Mouse (Mus musculus) intestine, postnatal 0 days (tissue): ENCODE measurements around the gene Ggnbp2. TPM values are rescaled to one million over a fixed set of nuclear protein-coding genes. Genes with fewer than 3 reads are reported as not detected.

Experiments used
- ATAC-seq: fragments of 200-750 bp; cut with Nextera tagmentation; 2 replicates; pipeline ENCODE4 v1.8.0; 2017; ENCODE audit warnings: mild to moderate bottlenecking, moderate TSS enrichment, moderate library complexity
- H3K27ac ChIP-seq: fragments of 300-500 bp; sonication (generic); 2 replicates; pipeline ENCODE4 v1.5.1; 2014; ENCODE audit warnings: mild to moderate bottlenecking, low read depth, low read length, moderate library complexity
- H3K27me3 ChIP-seq: fragments of 300-500 bp; sonication (generic); replicated peaks from 2 replicates; pipeline ENCODE4 v1.6.1; 2014; ENCODE audit warnings: low read length, mixed read lengths; ENCODE audit not compliant: control insufficient read depth, insufficient read depth
- H3K36me3 ChIP-seq: fragments of 300-500 bp; sonication (generic); 2 replicates; pipeline ENCODE4 v1.6.1; 2014; ENCODE audit warnings: mild to moderate bottlenecking, moderate library complexity; ENCODE audit not compliant: control insufficient read depth, insufficient read depth
- H3K4me1 ChIP-seq: fragments of 300-500 bp; sonication (generic); replicated peaks from 2 replicates; pipeline ENCODE4 v1.6.1; 2014; ENCODE audit warnings: antibody characterized with exemption, low read length, mixed read lengths; ENCODE audit not compliant: control insufficient read depth, insufficient read depth
- H3K4me2 ChIP-seq: fragments of 300-500 bp; sonication (generic); replicated peaks from 2 replicates; pipeline ENCODE4 v1.6.1; 2014; ENCODE audit warnings: low read depth, mild to moderate bottlenecking, moderate library complexity
- H3K4me3 ChIP-seq: fragments of 300-500 bp; sonication (generic); 2 replicates; pipeline ENCODE4 v1.5.1; 2014; ENCODE audit warnings: low read depth, low read length
- H3K9ac ChIP-seq: fragments of 300-500 bp; sonication (generic); 2 replicates; pipeline ENCODE4 v1.6.1; 2014; ENCODE audit warnings: mild to moderate bottlenecking, low read depth, low read length
- H3K9me3 ChIP-seq: fragments of 300-500 bp; sonication (generic); 2 replicates; pipeline ENCODE4 v1.6.1; 2016; ENCODE audit warnings: mixed run types; ENCODE audit not compliant: control insufficient read depth
- CTCF ChIP-seq: sonication (generic); IDR thresholded peaks from 2 replicates; pipeline ENCODE4 v1.5.1; 2016; ENCODE audit warnings: low read depth, mild to moderate bottlenecking, control low read depth, antibody characterized with exemption, moderate library complexity
- WGBS: fragments of 180-500 bp; shearing (Covaris S2); extraction: QIAGEN DNeasy Blood & Tissue Kit; methylation state at CpG from one replicate; pipeline ENCODE4 v1.1.7; 2014; 5-methylcytosine and 5-hydroxymethylcytosine counted together
- polyA plus RNA-seq: library from polyadenylated mRNA; unstranded; fragments of >200 nt; fragmentation: Nextera tagmentation; extraction: Ambion mirVana; gene quantifications from 2 replicates; pipeline ENCODE4 v1.2.1, GENCODE M21; 2015

The Ggnbp2 gene
- polyA plus RNA-seq, 1 experiment from 2014 or later: 75.0 TPM

DNA sequence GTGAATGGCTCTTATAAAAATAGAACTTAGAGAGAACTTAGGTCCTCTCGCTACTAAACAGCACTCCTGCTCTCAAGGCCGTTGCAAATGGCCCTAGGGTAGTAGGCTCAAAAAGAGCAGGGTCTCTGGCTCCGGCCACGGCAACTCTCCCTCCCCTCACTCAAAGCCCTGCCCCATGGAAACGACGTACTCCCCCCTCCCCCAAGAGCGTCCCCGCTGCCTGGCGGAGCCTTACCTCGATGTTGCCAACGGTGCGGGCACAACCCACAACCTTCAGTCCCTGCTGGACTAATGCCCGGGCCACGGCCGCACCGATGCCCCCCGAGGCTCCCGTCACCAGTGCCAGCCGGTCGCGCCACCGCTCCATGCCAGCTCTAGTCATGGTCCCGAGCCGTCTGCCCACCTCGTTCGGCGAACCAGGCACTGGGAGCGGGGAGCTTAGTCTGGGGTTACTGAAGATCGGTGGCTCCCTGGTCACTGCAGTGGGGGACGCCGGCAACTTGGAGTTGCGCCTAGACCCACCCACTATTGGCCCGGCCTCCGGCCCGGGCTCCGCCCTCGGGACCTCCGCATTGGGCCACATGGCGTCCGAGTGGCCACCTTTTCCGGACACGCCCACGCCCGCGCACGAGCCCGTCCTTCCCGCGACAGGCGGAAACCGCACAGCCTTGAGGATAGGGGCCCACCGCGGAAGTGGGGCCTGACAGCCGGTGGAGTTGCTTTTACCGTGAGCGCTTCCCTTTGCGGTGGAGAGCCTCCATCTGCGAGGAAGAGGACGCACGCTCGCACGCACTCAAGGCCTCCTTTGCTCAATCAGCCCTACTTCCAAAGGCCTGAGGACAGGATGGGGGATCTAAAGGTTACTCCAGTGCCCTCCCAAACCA, 41.9 kb downstream of the Ggnbp2 start, which contains the start of gene Dhrs11:
TSS of gene Dhrs11 (minus strand) at position 479 of the 884 bp plus-strand sequence.
- under 1% methylated on average over 62 of the region's 62 CpGs for WGBS
- Histone ChIP-seq H3K4me2 (peak within 1 kb of the TSS; percentile 93), H3K27ac (peak within 1 kb of the TSS; percentile 94), H3K4me3 (peak within 1 kb of the TSS; percentile 86), H3K27me3 (no peaks in the 10 kb centered on the region), H3K9me3 (no peaks in the 10 kb centered on the region), H3K9ac (peak within 1 kb of the TSS; percentile 97), H3K36me3 (peaks cover 26% of the 10 kb centered on the region), H3K4me1 (0 out of 2 replicates have a peak, but pooled peaks cover 4% of the 10 kb centered on the region)
- TF ChIP-seq CTCF: no peak
- peak; percentile 88 for ATAC-seq

GRCm38 (mm10) chr11:84827901-84828503, 42.6 kb downstream of the Ggnbp2 start:
- H3K27me3 ChIP-seq: no peaks in the 10 kb centered on the region
- peak overlapping the region; percentile 86 for H3K4me3 ChIP-seq
- peak overlapping the region; percentile 93 for H3K4me2 ChIP-seq
- H3K27ac ChIP-seq: peak overlapping the region; percentile 94
- 0 out of 2 replicates have a peak, but pooled peaks cover 4% of the 10 kb centered on the region for H3K4me1 ChIP-seq
- H3K9ac ChIP-seq: peak overlapping the region; percentile 97
- no peak for ATAC-seq
- WGBS: 31% methylated on average over 3 of the region's 3 CpGs
- peaks cover 26% of the 10 kb centered on the region for H3K36me3 ChIP-seq
- no peak for TF ChIP-seq CTCF
- H3K9me3 ChIP-seq: no peaks in the 10 kb centered on the region

DNA sequence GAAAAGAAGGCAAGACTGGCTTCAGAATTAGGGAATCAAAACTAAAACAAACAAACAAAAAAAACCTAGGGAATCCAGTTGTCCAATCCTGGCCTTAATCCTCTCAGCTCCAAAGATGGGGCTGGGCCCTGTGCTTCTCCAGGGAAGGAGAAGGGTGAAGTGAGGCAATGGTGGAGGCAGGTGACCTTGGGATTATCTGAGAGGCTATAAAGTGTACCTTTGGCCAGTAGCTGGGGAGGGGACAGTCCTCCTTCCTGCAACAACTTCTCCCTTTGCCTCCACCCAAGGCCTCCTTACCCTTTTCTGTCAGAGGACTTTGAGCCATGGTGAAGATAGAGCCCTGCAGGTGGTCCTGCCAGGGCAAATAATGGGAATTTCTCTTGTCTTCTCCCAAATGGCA, 43.1 kb downstream of the Ggnbp2 start:
- Histone ChIP-seq H3K36me3 (peaks cover 23% of the 10 kb centered on the region), H3K27ac (peak overlapping the region; percentile 94), H3K9me3 (no peaks in the 10 kb centered on the region), H3K4me3 (peak overlapping the region; percentile 86), H3K9ac (no peak overlapping the region), H3K4me2 (peak overlapping the region; percentile 93), H3K4me1 (0 out of 2 replicates have a peak, but pooled peaks cover 4% of the 10 kb centered on the region), H3K27me3 (no peaks in the 10 kb centered on the region)
- TF ChIP-seq CTCF: no peak
- ATAC-seq: peak; percentile 50

- Histone ChIP-seq H3K4me3 (no peak overlapping the region; the same call in 1 of the 2 replicates), H3K4me1 (0 out of 2 replicates have a peak, but pooled peaks cover 4% of the 10 kb centered on the region), H3K27me3 (no peaks in the 10 kb centered on the region), H3K4me2 (peak overlapping the region; percentile 93), H3K27ac (no peak overlapping the region; the same call in 1 of the 2 replicates), H3K9me3 (no peaks in the 10 kb centered on the region), H3K9ac (0 out of 2 replicates have a peak overlapping the region, but pooled peaks have one; percentile 2), H3K36me3 (peaks cover 26% of the 10 kb centered on the region)
- no peak for TF ChIP-seq CTCF
- 37% methylated on average over 3 of the region's 3 CpGs for WGBS
- no peak for ATAC-seq
These were observed 44.4 kb downstream of the Ggnbp2 start for GRCm38 (mm10) chr11:84826185-84826584.

GRCm38 (mm10) chr11:84825261-84825807, 45.3 kb downstream of the Ggnbp2 start:
- no peak for TF ChIP-seq CTCF
- H3K27me3 ChIP-seq: no peaks in the 10 kb centered on the region
- peaks cover 32% of the 10 kb centered on the region for H3K36me3 ChIP-seq
- 0 out of 2 replicates have a peak, but pooled peaks cover 4% of the 10 kb centered on the region for H3K4me1 ChIP-seq
- no peak for ATAC-seq
- 67% methylated on average over 10 of the region's 10 CpGs for WGBS
- 0 out of 2 replicates have a peak overlapping the region, but pooled peaks have one; percentile 2 for H3K9ac ChIP-seq
- H3K4me3 ChIP-seq: no peak overlapping the region; the same call in 1 of the 2 replicates
- no peaks in the 10 kb centered on the region for H3K9me3 ChIP-seq
- H3K4me2 ChIP-seq: peak overlapping the region; percentile 93
- H3K27ac ChIP-seq: no peak overlapping the region; the same call in 1 of the 2 replicates

- Histone ChIP-seq H3K36me3 (peaks cover 32% of the 10 kb centered on the region), H3K4me2 (peak overlapping the region; percentile 18; the same call in 1 of the 2 replicates), H3K4me1 (0 out of 2 replicates have a peak, but pooled peaks cover 4% of the 10 kb centered on the region), H3K27ac (no peak overlapping the region), H3K27me3 (no peaks in the 10 kb centered on the region), H3K4me3 (no peak overlapping the region), H3K9me3 (no peaks in the 10 kb centered on the region), H3K9ac (no peak overlapping the region)
- WGBS: 20% methylated on average over 10 of the region's 10 CpGs
- ATAC-seq: no peak
- TF ChIP-seq CTCF: no peak
These were observed 47.1 kb downstream of the Ggnbp2 start for GRCm38 (mm10) chr11:84823484-84823897.
